Mouse (Mus musculus): ENCODE measurements at regions not wholly inside any gene's neighbourhood (a gene's known extent, or its start where the extent isn't known, plus 50 kb on each side); places are given as distances from the start of the nearest gene placed in this dataset.

DNA sequence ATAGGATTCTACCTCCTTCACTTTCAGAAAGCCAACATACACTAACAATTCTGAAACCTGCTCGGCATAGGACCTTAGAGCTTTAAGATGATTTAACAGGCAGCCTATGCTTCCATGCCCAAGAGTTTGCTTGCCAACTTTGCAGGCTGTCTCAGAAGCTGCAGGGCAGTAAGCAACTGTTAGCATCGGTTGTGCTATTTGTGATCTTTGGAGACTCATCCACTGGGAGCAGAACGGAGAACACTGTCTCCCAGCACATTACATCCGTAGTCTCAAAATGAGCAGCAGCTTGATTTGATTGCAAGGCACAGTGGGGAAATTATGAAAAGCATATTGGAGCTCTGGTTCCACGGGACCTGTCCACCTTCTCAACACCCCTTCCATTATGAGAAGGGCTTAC is 108.5 kb upstream of the Pter start:
- TF ChIP-seq MAFK (IDR thresholded peaks at IDR 0.05; ENCODE audit: insufficient read depth, low read depth, low read length) (no peak), ZC3H11A (IDR thresholded peaks at IDR 0.05; ENCODE audit: borderline replicate concordance, low read depth, low read length) (no peak), CHD2 (IDR thresholded peaks at IDR 0.05; ENCODE audit: low read depth, low read length) (no peak), ZNF384 (IDR thresholded peaks at IDR 0.05; ENCODE audit: low read depth, low read length) (no peak)

Data from ES-E14 (cell line).